Mouse (Mus musculus) lung, embryonic 15.5 days (tissue): ENCODE data around the gene Ahcy. TPM values are rescaled to one million over a fixed set of nuclear protein-coding genes. Genes with fewer than 3 reads are reported as not detected.

Experiments
- ATAC-seq: fragments of 200-750 bp; cut with Nextera tagmentation; 2 replicates; pipeline ENCODE4 v1.8.0; 2017; ENCODE audit warnings: moderate number of reproducible peaks, borderline replicate concordance; ENCODE audit not compliant: low FRiP score, low TSS enrichment; ENCODE audit errors: extremely low read depth
- H3K27ac ChIP-seq: fragments of 300-500 bp; sonication (generic); 2 replicates; pipeline ENCODE4 v1.5.1; 2015; ENCODE audit warnings: moderate library complexity, mild to moderate bottlenecking, inconsistent platforms
- H3K27me3 ChIP-seq: fragments of 300-500 bp; sonication (generic); 2 replicates; pipeline ENCODE4 v1.6.1; 2015; ENCODE audit warnings: inconsistent platforms
- H3K36me3 ChIP-seq: fragments of 300-500 bp; sonication (generic); 2 replicates; pipeline ENCODE4 v1.6.1; 2015; ENCODE audit warnings: inconsistent platforms
- H3K4me1 ChIP-seq: fragments of 300-500 bp; sonication (generic); 2 replicates; pipeline ENCODE4 v1.6.1; 2015; ENCODE audit warnings: inconsistent platforms
- H3K4me2 ChIP-seq: fragments of 300-500 bp; sonication (generic); 2 replicates; pipeline ENCODE4 v1.6.1; 2015; ENCODE audit warnings: inconsistent platforms, mild to moderate bottlenecking, moderate library complexity
- H3K4me3 ChIP-seq: fragments of 300-500 bp; sonication (generic); 2 replicates; pipeline ENCODE4 v1.5.1; 2015; ENCODE audit warnings: mild to moderate bottlenecking, inconsistent platforms
- H3K9ac ChIP-seq: fragments of 300-500 bp; sonication (generic); 2 replicates; pipeline ENCODE4 v1.6.1; 2015; ENCODE audit warnings: inconsistent platforms
- H3K9me3 ChIP-seq: fragments of 300-500 bp; sonication (generic); 2 replicates; pipeline ENCODE4 v1.6.1; 2016; ENCODE audit warnings: inconsistent platforms
- WGBS: fragments of 180-500 bp; shearing (Covaris S2); methylation state at CpG from one replicate; pipeline ENCODE4 v1.1.7; 2015; 5-methylcytosine and 5-hydroxymethylcytosine counted together
- polyA plus RNA-seq: library from polyadenylated mRNA; unstranded; fragments of >200 nt; fragmentation: Nextera tagmentation; extraction: Ambion mirVana; gene quantifications from 2 replicates; pipeline ENCODE4 v1.2.1, GENCODE M21; 2015

The Ahcy gene
- polyA plus RNA-seq, 1 experiment from 2014 or later: 62.3 TPM

DNA sequence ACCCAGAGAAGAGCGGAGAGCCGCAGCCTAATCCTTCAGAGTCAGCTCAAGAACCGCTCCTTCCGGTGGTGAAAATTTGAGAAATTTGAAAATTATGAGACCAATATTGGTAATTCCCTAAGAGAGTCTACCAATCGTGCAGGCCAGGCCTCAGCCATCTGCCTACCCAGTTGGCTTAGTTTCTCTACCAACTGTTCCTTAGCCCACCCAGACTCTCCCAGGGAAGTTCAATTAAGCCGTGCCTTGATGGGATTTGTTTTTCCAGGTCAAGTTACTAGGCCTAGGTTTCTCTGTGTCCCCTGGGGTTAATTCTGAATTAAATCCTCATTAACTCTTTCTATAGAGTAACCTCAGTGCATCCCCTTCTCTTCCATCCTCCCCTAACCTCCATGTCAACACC lies 61.3 kb downstream of the Ahcy start:
- no peak for ATAC-seq
- Histone ChIP-seq H3K9me3 (no peaks in the 10 kb centered on the region), H3K9ac (no peak overlapping the region), H3K4me3 (no peak overlapping the region), H3K27me3 (no peaks in the 10 kb centered on the region), H3K27ac (no peak overlapping the region), H3K4me1 (no peaks in the 10 kb centered on the region), H3K36me3 (no peaks in the 10 kb centered on the region), H3K4me2 (no peak overlapping the region)
- WGBS: 84% methylated on average over 6 of the region's 6 CpGs

DNA sequence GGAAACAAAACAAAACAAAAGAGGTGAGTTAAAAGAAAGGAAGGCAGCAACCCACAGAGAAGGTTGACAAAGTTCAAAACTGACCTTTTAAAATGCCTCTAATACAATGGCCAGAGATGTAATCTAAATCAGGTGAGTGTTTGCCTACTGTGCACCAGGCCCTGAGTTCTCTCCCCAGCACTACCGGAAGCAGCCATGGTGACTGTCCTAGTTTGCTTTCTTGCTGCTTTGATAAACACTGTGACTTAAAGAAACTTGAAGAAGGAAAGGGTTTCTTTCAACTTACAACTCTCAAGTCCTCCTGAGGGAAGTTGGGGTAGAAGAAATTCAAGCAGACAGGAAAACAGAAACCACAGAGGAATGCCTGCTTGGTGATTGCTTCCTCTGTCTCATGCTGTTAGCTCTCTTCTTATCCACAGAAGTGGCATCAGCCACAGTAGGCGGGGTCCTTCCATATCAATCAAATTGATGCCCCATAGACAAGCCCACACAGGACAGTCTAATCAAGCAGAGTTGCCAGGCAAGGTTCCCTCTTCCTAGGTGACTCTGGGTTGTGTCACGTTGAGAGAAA lies 63.1 kb downstream of the Ahcy start:
- ATAC-seq: no peak
- Histone ChIP-seq H3K4me1 (no peaks in the 10 kb centered on the region), H3K9me3 (no peaks in the 10 kb centered on the region), H3K4me3 (no peak overlapping the region), H3K4me2 (no peak overlapping the region), H3K9ac (no peak overlapping the region), H3K36me3 (no peaks in the 10 kb centered on the region), H3K27me3 (no peaks in the 10 kb centered on the region), H3K27ac (no peak overlapping the region)
- WGBS: 35% methylated on average over 3 of the region's 3 CpGs

Other genes with a start within 250 kb of the Ahcy start
- gene Eif2s2, start 181.6 kb downstream of the Ahcy start, polyA plus RNA-seq: 77.2 and 81.4 TPM in 2 replicates
- 0.29 TPM in 2 replicates for gene Gm14226, start 56.2 kb downstream of the Ahcy start, polyA plus RNA-seq
- gene Itch, start 59.0 kb upstream of the Ahcy start, polyA plus RNA-seq: 44.7 and 53.6 TPM in 2 replicates
- gene Dynlrb1, start 162.0 kb upstream of the Ahcy start, polyA plus RNA-seq: 360 and 372 TPM in 2 replicates
- 178 and 182 TPM in 2 replicates for gene Map1lc3a, start 201.8 kb upstream of the Ahcy start, polyA plus RNA-seq